Mouse (Mus musculus) ES-E14 (cell line): Measurements from ENCODE around the gene Irs1. TPM values are rescaled to one million over a fixed set of nuclear protein-coding genes. Genes with fewer than 3 reads are reported as not detected.

ENCODE experiments used
- DNase-seq: peaks from one replicate; pipeline ENCODE4 v3.0.0-alpha.2; 2013; ENCODE audit warnings: low read depth, low spot score
- H3K27ac ChIP-seq: 2 replicates; pipeline ENCODE4 v1.5.1; 2012; ENCODE audit warnings: low read depth, mild to moderate bottlenecking, low read length, moderate library complexity, mixed read lengths; ENCODE audit not compliant: poor library complexity, insufficient read depth, severe bottlenecking
- H3K36me3 ChIP-seq: 2 replicates; pipeline ENCODE4 v1.6.1; 2012; ENCODE audit warnings: mild to moderate bottlenecking, low read length, moderate library complexity, mixed read lengths; ENCODE audit not compliant: control insufficient read depth, poor library complexity, insufficient read depth, severe bottlenecking
- H3K4me1 ChIP-seq, 2 experiments: fragments of 150-350 bp in 1 of 2; sonication (generic) in 1 of 2; 2 replicates each; pipeline ENCODE4 v1.6.1; 2012; ENCODE audit warnings: low read length in 2 of 2, mild to moderate bottlenecking in 1 of 2, mixed read lengths in 1 of 2; ENCODE audit not compliant: control insufficient read depth in 2 of 2, insufficient read depth in 2 of 2, poor library complexity in 1 of 2
- H3K4me3 ChIP-seq, 2 experiments: fragments of 150-350 bp in 1 of 2; sonication (generic) in 1 of 2; 2 replicates each; pipeline ENCODE4 v1.5.1; 2012; ENCODE audit warnings: low read length in 2 of 2, low read depth in 1 of 2, mild to moderate bottlenecking in 1 of 2, mixed read lengths in 1 of 2; ENCODE audit not compliant: insufficient read depth in 1 of 2, poor library complexity in 1 of 2, severe bottlenecking in 1 of 2
- H3K9ac ChIP-seq: 2 replicates; pipeline ENCODE4 v1.6.1; 2012; ENCODE audit warnings: low read depth, mild to moderate bottlenecking, low read length, mixed read lengths; ENCODE audit not compliant: poor library complexity, insufficient read depth, severe bottlenecking
- H3K9me3 ChIP-seq: fragments of 150-350 bp; sonication (generic); 2 replicates; pipeline ENCODE4 v1.6.1; 2012; ENCODE audit warnings: low read depth, mild to moderate bottlenecking, low read length; ENCODE audit not compliant: control insufficient read depth, insufficient read depth
- CHD2 ChIP-seq: IDR thresholded peaks from 2 replicates; pipeline ENCODE4 v1.6.1; 2014; ENCODE audit warnings: mild to moderate bottlenecking, low read depth, low read length, inconsistent platforms
- HCFC1 ChIP-seq: IDR thresholded peaks from 2 replicates; pipeline ENCODE4 v1.6.1; 2012; ENCODE audit warnings: low read length, inconsistent platforms, borderline replicate concordance; ENCODE audit not compliant: insufficient read depth
- MAFK ChIP-seq: IDR thresholded peaks from 2 replicates; pipeline ENCODE4 v1.6.1; 2014; ENCODE audit warnings: mild to moderate bottlenecking, low read depth, low read length, inconsistent platforms; ENCODE audit not compliant: insufficient read depth
- ZC3H11A ChIP-seq: IDR thresholded peaks from 2 replicates; pipeline ENCODE4 v1.6.1; 2012; ENCODE audit warnings: low read depth, mild to moderate bottlenecking, inconsistent platforms, low read length, borderline replicate concordance
- ZNF384 ChIP-seq: IDR thresholded peaks from 2 replicates; pipeline ENCODE4 v1.6.1; 2012; ENCODE audit warnings: low read depth, low read length, inconsistent platforms
- in situ Hi-C, 2 experiments: fragments of 600-800 bp; cut with MboI; formaldehyde crosslinking; loops; one replicate each; pipeline ENCODE4 v1.15.1; 2025; ENCODE audit warnings: low sequenced_read_pairs in 2 of 2, inconsistent platforms in 1 of 2; ENCODE audit not compliant: unreplicated experiment in 2 of 2
- total RNA-seq: library from RNA; depleted of rRNA; stranded (reverse); fragments of 300-350 nt; gene quantifications from 2 replicates; pipeline ENCODE4 v1.2.3, GENCODE M21; 2012; rRNA removed

The Irs1 gene
- total RNA-seq: 3.2 and 8.1 TPM in 2 replicates

GRCm38 (mm10) chr1:82291151-82291797, at the start of gene Irs1:
Gene Irs1, minus strand, starts transcription at chr1:82291416.
- no peak for DNase-seq
- Histone ChIP-seq H3K9me3 (no peaks in the 10 kb centered on the region), H3K27ac (no peak within 1 kb of the TSS), H3K4me1 (peaks cover 0 to 15% of the 10 kb centered on the region in 2 experiments; a peak in 1 of 4 replicates), H3K36me3 (no peaks in the 10 kb centered on the region; the same call in 1 of the 2 replicates), H3K4me3 (peak within 1 kb of the TSS; percentile 85 to 87), H3K9ac (peak within 1 kb of the TSS; percentile 76)
- in situ Hi-C loops: loop anchor here in 1 of 2 experiments (25.0 kb wide), 1 partner anchor 979 kb away; no protein-coding TSS in a partner anchor
- TF ChIP-seq ZC3H11A: no peak
- TF ChIP-seq MAFK: no peak
- TF ChIP-seq CHD2: no peak
- no peak for TF ChIP-seq ZNF384
- TF ChIP-seq HCFC1: no peak; the same call in 1 of the 2 replicates

GRCm38 (mm10) chr1:82334506-82334905, 43.3 kb upstream of the Irs1 start:
- in situ Hi-C loops: no loop called here
- Histone ChIP-seq H3K4me3 (no peak overlapping the region), H3K9me3 (no peaks in the 10 kb centered on the region), H3K4me1 (no peaks in the 10 kb centered on the region), H3K27ac (no peak overlapping the region), H3K36me3 (no peaks in the 10 kb centered on the region), H3K9ac (no peak overlapping the region)
- TF ChIP-seq CHD2 (no peak), HCFC1 (no peak), MAFK (no peak), ZC3H11A (no peak)
- DNase-seq: no peak

DNA sequence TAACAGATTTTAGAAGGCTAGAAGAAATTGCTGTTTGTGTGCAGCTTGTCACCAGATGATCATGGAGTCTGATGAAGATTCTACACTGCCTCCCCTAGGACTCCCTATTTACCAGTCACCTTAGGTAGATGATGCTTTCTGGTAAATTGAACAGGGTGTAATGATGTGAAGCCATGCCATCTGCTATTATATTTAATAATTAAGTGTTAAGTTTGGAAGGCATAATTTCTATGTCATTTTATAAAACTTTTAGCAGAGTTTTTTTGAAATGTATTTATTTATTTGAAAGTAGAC, 38.7 kb upstream of the Irs1 start:
- DNase-seq: no peak
- no peaks in the 10 kb centered on the region for H3K9me3 ChIP-seq
- no peaks in the 10 kb centered on the region for H3K36me3 ChIP-seq
- no peak overlapping the region for H3K9ac ChIP-seq
- H3K4me3 ChIP-seq: no peak overlapping the region
- TF ChIP-seq MAFK (no peak), HCFC1 (no peak), ZC3H11A (no peak), ZNF384 (no peak), CHD2 (no peak)
- in situ Hi-C loops: no loop called here
- no peaks in the 10 kb centered on the region for H3K4me1 ChIP-seq
- H3K27ac ChIP-seq: no peak overlapping the region

GRCm38 (mm10) chr1:82329237-82329953, 38.2 kb upstream of the Irs1 start:
- in situ Hi-C loops: no loop called here
- no peaks in the 10 kb centered on the region for H3K4me1 ChIP-seq
- DNase-seq: no peak
- H3K9ac ChIP-seq: no peak overlapping the region
- no peak overlapping the region for H3K27ac ChIP-seq
- H3K36me3 ChIP-seq: no peaks in the 10 kb centered on the region
- TF ChIP-seq ZNF384: peak; percentile 57; the same call in 1 of the 2 replicates
- no peak for TF ChIP-seq CHD2
- TF ChIP-seq HCFC1: no peak
- no peak for TF ChIP-seq MAFK
- no peak overlapping the region for H3K4me3 ChIP-seq
- no peaks in the 10 kb centered on the region for H3K9me3 ChIP-seq
